Mouse (Mus musculus) layer of hippocampus, adult 8-10 months (tissue): Measurements from ENCODE around the gene Gm11758. TPM values are rescaled to one million over a fixed set of nuclear protein-coding genes. Genes with fewer than 3 reads are reported as not detected.
"Not testable (repeated sequence)": the region's sequence is repeated elsewhere in the genome, so short reads cannot be mapped to it uniquely, and the experiment has no call there.

Experiments used
- DNase-seq, 2 experiments: peaks; one replicate each; pipeline ENCODE4 v3.0.0; 2022; ENCODE audit warnings: low spot score in 2 of 2
- total RNA-seq, 4 experiments: library from RNA; stranded (reverse); gene quantifications; 2 replicates each; pipeline ENCODE4 v1.2.4; 2022

The Gm11758 gene
- total RNA-seq = not detected

- not testable (repeated sequence) for DNase-seq
These were observed at the start of gene Gm11758 for GRCm38 (mm10) chr4:73876166-73876565. Gm11758 (minus strand) TSS chr4:73876266.

GRCm38 (mm10) chr4:73920660-73921059 is 44.6 kb upstream of the Gm11758 start, which contains the start of gene Gm11756:
Gm11756 (minus strand) TSS chr4:73920760.
- DNase-seq = not testable (repeated sequence)

GRCm38 (mm10) chr4:73905853-73906252 is 29.8 kb upstream of the Gm11758 start, which contains the start of gene Gm13871:
Gm13871 (minus strand) TSS chr4:73905953.
- not testable (repeated sequence) for DNase-seq

- DNase-seq = not testable (repeated sequence)
These were observed 14.9 kb upstream of the Gm11758 start, which contains the start of gene Gm11757 for GRCm38 (mm10) chr4:73891012-73891411. Gm11757 (minus strand) TSS chr4:73891112.

GRCm38 (mm10) chr4:73826587-73826986 is 49.5 kb downstream of the Gm11758 start:
- no peak for DNase-seq

Other genes with a start within 250 kb of the Gm11758 start
- not detected for gene Gm11236, start 238.1 kb downstream of the Gm11758 start, total RNA-seq
- not detected for gene Gm11239, start 207.9 kb downstream of the Gm11758 start, total RNA-seq
- gene Gm428, start 192.8 kb downstream of the Gm11758 start, total RNA-seq = not detected
- under 1 TPM in 1 of 4 experiments, not detected in 3; 0.07 TPM for gene Rasef, start 85.3 kb downstream of the Gm11758 start, total RNA-seq
- gene Gm11757, start 14.8 kb upstream of the Gm11758 start, total RNA-seq = not detected
- gene Gm13871, start 29.7 kb upstream of the Gm11758 start, total RNA-seq = not detected
- gene Gm11756, start 44.5 kb upstream of the Gm11758 start, total RNA-seq = not detected
- gene 2310002L09Rik, start 74.6 kb upstream of the Gm11758 start, total RNA-seq = not detected
- gene Frmd3, start 137.2 kb upstream of the Gm11758 start, total RNA-seq = 1 to 10 TPM; 3.4 to 4.3 (median 3.7) TPM